Mouse (Mus musculus) gastrocnemius, adult 2 months (tissue): ENCODE measurements around the gene Snx17. TPM values are rescaled to one million over a fixed set of nuclear protein-coding genes. Genes with fewer than 3 reads are reported as not detected.
A peak's percentile ranks its signal among the peaks of the same experiment; 100 is the strongest.
"Not testable (repeated sequence)": the region's sequence is repeated elsewhere in the genome, so short reads cannot be mapped to it uniquely, and the experiment has no call there.

Source experiments
- DNase-seq: peaks from one replicate; pipeline ENCODE4 v3.0.0; 2022
- H3K27ac ChIP-seq: fragments of 200-600 bp; 2 replicates; pipeline ENCODE4 v1.8.1; 2022; ENCODE audit warnings: mild to moderate bottlenecking
- H3K4me3 ChIP-seq: fragments of 200-600 bp; 2 replicates; pipeline ENCODE4 v1.8.1; 2022; ENCODE audit warnings: mild to moderate bottlenecking, moderate library complexity
- CTCF ChIP-seq: fragments of 200-600 bp; IDR thresholded peaks from 2 replicates; pipeline ENCODE4 v1.8.1; 2022; ENCODE audit warnings: antibody characterized with exemption, mild to moderate bottlenecking, moderate library complexity
- intact Hi-C: fragments of 180-260 bp; cut with DNase I; formaldehyde crosslinking; loops from one replicate; pipeline ENCODE4 v1.15.1; 2025
- total RNA-seq, 2 experiments: library from RNA; stranded (reverse); gene quantifications; 2 replicates each; pipeline ENCODE4 v1.2.3; 2021

Snx17 gene
- total RNA-seq, 2 experiments from 2014 or later: 31.1 to 33.2 TPM

GRCm38 (mm10) chr5:31199321-31199892 is 6.4 kb downstream of the Snx17 start:
- no peak for TF ChIP-seq CTCF
- intact Hi-C loops: no loop called here
- no peak overlapping the region for H3K27ac ChIP-seq
- no peak overlapping the region for H3K4me3 ChIP-seq
- no peak for DNase-seq

- intact Hi-C loops: no loop called here
- no peak overlapping the region for H3K4me3 ChIP-seq
Measured at GRCm38 (mm10) chr5:31199893-31200292, 6.9 kb downstream of the Snx17 start.

GRCm38 (mm10) chr5:31200327-31200768 is 7.3 kb downstream of the Snx17 start:
- H3K4me3 ChIP-seq: peak overlapping the region; percentile 91; the same call in 1 of the 2 replicates
- no peak for TF ChIP-seq CTCF
- H3K27ac ChIP-seq: no peak overlapping the region
- peak; percentile 47 for DNase-seq
- intact Hi-C loops: no loop called here

More at GRCm38 (mm10) chr5:31199893-31200292, 6.9 kb downstream of the Snx17 start:
- H3K27ac ChIP-seq: no peak overlapping the region
- TF ChIP-seq CTCF: no peak
- DNase-seq: peak; percentile 37

GRCm38 (mm10) chr5:31201042-31201741 is 8.2 kb downstream of the Snx17 start:
- intact Hi-C loops: no loop called here
- H3K4me3 ChIP-seq: peak overlapping the region; percentile 91
- peak; percentile 24 for DNase-seq
- H3K27ac ChIP-seq: peak overlapping the region; percentile 93
- no peak for TF ChIP-seq CTCF

- peak; percentile 96 for DNase-seq
- no peak for TF ChIP-seq CTCF
- Histone ChIP-seq H3K4me3 (peak within 1 kb of the TSS; percentile 91), H3K27ac (peak within 1 kb of the TSS; percentile 93)
- intact Hi-C loops: loop anchor here (2.0 kb wide), 1 partner anchor 19 kb away; the partner anchor contains the start of gene Ppm1g
Measured at GRCm38 (mm10) chr5:31201742-31202590, 8.9 kb downstream of the Snx17 start, which contains the start of gene Zfp513. TSS of gene Zfp513 (minus strand) at chr5:31202303.

GRCm38 (mm10) chr5:31202933-31203332 is 9.9 kb downstream of the Snx17 start:
- DNase-seq: no peak
- peak overlapping the region; percentile 93 for H3K27ac ChIP-seq
- H3K4me3 ChIP-seq: peak overlapping the region; percentile 91
- TF ChIP-seq CTCF: no peak
- intact Hi-C loops: loop anchor here (2.0 kb wide), 1 partner anchor 18 kb away; the partner anchor contains the start of gene Ppm1g

- no peak for DNase-seq
- Histone ChIP-seq H3K4me3 (no peak overlapping the region), H3K27ac (no peak overlapping the region)
- intact Hi-C loops: loop anchor here (2.0 kb wide), 1 partner anchor 17 kb away; the partner anchor contains the start of gene Ppm1g
- no peak for TF ChIP-seq CTCF
Measured at GRCm38 (mm10) chr5:31203866-31204265, 10.8 kb downstream of the Snx17 start.

GRCm38 (mm10) chr5:31204421-31204820 is 11.4 kb downstream of the Snx17 start:
- Histone ChIP-seq H3K4me3 (no peak overlapping the region), H3K27ac (no peak overlapping the region)
- no peak for TF ChIP-seq CTCF
- no peak for DNase-seq
- intact Hi-C loops: no loop called here

GRCm38 (mm10) chr5:31216554-31216953 is 23.5 kb downstream of the Snx17 start:
- not testable (repeated sequence) for H3K27ac ChIP-seq, H3K4me3 ChIP-seq, DNase-seq
- intact Hi-C loops: loop anchor here (5.0 kb wide), 1 partner anchor 111 kb away; no protein-coding TSS in a partner anchor

- intact Hi-C loops: loop anchor here (5.0 kb wide), 1 partner anchor 109 kb away; no protein-coding TSS in a partner anchor
- no peak for DNase-seq
- Histone ChIP-seq H3K27ac (no peak overlapping the region), H3K4me3 (no peak overlapping the region)
- TF ChIP-seq CTCF: no peak
Measured at GRCm38 (mm10) chr5:31218294-31218693, 25.3 kb downstream of the Snx17 start.

- peak overlapping the region; percentile 96 for H3K27ac ChIP-seq
- DNase-seq: no peak
- H3K4me3 ChIP-seq: peak overlapping the region; percentile 98
- intact Hi-C loops: loop anchor here (5.0 kb wide), 1 partner anchor 108 kb away; no protein-coding TSS in a partner anchor
- TF ChIP-seq CTCF: peak; percentile 51
Measured at GRCm38 (mm10) chr5:31219070-31219469, 26.0 kb downstream of the Snx17 start.

GRCm38 (mm10) chr5:31219474-31219873 is 26.4 kb downstream of the Snx17 start:
- no peak for TF ChIP-seq CTCF
- no peak for DNase-seq
- intact Hi-C loops: loop anchor here (5.0 kb wide), 1 partner anchor 108 kb away; no protein-coding TSS in a partner anchor
- peak overlapping the region; percentile 98 for H3K4me3 ChIP-seq
- H3K27ac ChIP-seq: peak overlapping the region; percentile 96
